Mouse (Mus musculus) bone marrow macrophage, adult 2 months (primary cell): ENCODE measurements around the gene Plekhg1.

Experiments
- CTCF ChIP-seq: IDR thresholded peaks from 2 replicates; pipeline ENCODE4 v1.5.1; 2012; ENCODE audit warnings: low read depth, mild to moderate bottlenecking, low read length, moderate library complexity
- POLR2A ChIP-seq: IDR thresholded peaks from 2 replicates; pipeline ENCODE4 v1.6.1; 2012; ENCODE audit warnings: mild to moderate bottlenecking, low read depth, low read length, borderline replicate concordance

- no peak for TF ChIP-seq CTCF
- no peak for TF ChIP-seq POLR2A
Observed at GRCm38 (mm10) chr10:3834060-3834459, 93.9 kb downstream of the Plekhg1 start.
